Mouse (Mus musculus) brain, embryonic 14.5 days (tissue): ENCODE results near the gene Luc7l3.

Experiments used
- CTCF ChIP-seq: fragments of 200-500 bp; IDR thresholded peaks from 2 replicates; pipeline ENCODE4 v1.5.1; 2012; ENCODE audit warnings: inconsistent platforms, mild to moderate bottlenecking, moderate library complexity, borderline replicate concordance; ENCODE audit not compliant: insufficient read depth, insufficient read length; ENCODE audit errors: extremely low read depth
- POLR2A ChIP-seq: fragments of 200-500 bp; IDR thresholded peaks from 2 replicates; pipeline ENCODE4 v1.6.1; 2012; ENCODE audit warnings: mild to moderate bottlenecking, inconsistent platforms, borderline replicate concordance; ENCODE audit not compliant: poor library complexity, insufficient read depth, insufficient read length, severe bottlenecking; ENCODE audit errors: extremely low read depth

GRCm38 (mm10) chr11:94351094-94351493 is 29.3 kb upstream of the Luc7l3 start:
- no peak for TF ChIP-seq CTCF
- TF ChIP-seq POLR2A = no peak
